ENCODE assay signal across 1 mouse cellular context in genomic region chr7:90165970-90166369, GRCm38 (mm10).
TF ChIP-seq lines count a peak whose summit lies in the region.

No protein-coding gene starts in this region.

TF ChIP-seq in MEL, 35 proteins besides CTCF, POLR2A, EP300 and RAD21 (continued from another document):
- TF ChIP-seq TCF12 (IDR thresholded peaks at IDR 0.05; ENCODE audit: low read depth, low read length) = peak; percentile 89
- no peak; the same call in 1 of the 2 replicates for TF ChIP-seq MYC (IDR thresholded peaks at IDR 0.05; ENCODE audit: low read depth, low read length)
- no peak for TF ChIP-seq KAT2A (conservative IDR thresholded peaks at IDR 0.05; ENCODE audit: low read depth, low read length)
- TF ChIP-seq MXI1 (IDR thresholded peaks at IDR 0.05; ENCODE audit: low read depth, low read length) = peak; percentile 58; the same call in 1 of the 2 replicates
- TF ChIP-seq MAFK (IDR thresholded peaks at IDR 0.05; ENCODE audit: borderline replicate concordance, low read depth, low read length) = no peak
- TF ChIP-seq CHD2 (IDR thresholded peaks at IDR 0.05; ENCODE audit: low read length) = no peak
- peak; percentile 93 for TF ChIP-seq ZNF384 (IDR thresholded peaks at IDR 0.05; ENCODE audit: low read depth, low read length)
- peak; percentile 80 for TF ChIP-seq ETS1 (IDR thresholded peaks at IDR 0.05; ENCODE audit: low read depth, low read length)
- TF ChIP-seq UBTF (IDR thresholded peaks at IDR 0.05; ENCODE audit: borderline replicate concordance, insufficient read depth, low read depth, low read length) = no peak
- no peak for TF ChIP-seq SMC3 (IDR thresholded peaks at IDR 0.05; ENCODE audit: low read depth, low read length)
- peak; percentile 90 for TF ChIP-seq RCOR1 (IDR thresholded peaks at IDR 0.05; ENCODE audit: low read depth, low read length)
- TF ChIP-seq NELFE (IDR thresholded peaks at IDR 0.05; ENCODE audit: low read depth, low read length) = no peak
- TF ChIP-seq BHLHE40 (IDR thresholded peaks at IDR 0.05; ENCODE audit: borderline replicate concordance, low read depth, low read length) = no peak
- no peak for TF ChIP-seq ZC3H11A (IDR thresholded peaks at IDR 0.05; ENCODE audit: low read depth, low read length)
- no peak for TF ChIP-seq POLR2AphosphoS5 (IDR thresholded peaks at IDR 0.05; ENCODE audit: borderline replicate concordance, low read depth, low read length)
